Mouse (Mus musculus) liver, postnatal 0 days (tissue): ENCODE data around the gene Kri1. TPM values are rescaled to one million over a fixed set of nuclear protein-coding genes. Genes with fewer than 3 reads are reported as not detected.

Experiments used
- ATAC-seq: fragments of 200-750 bp; cut with Nextera tagmentation; 2 replicates; pipeline ENCODE4 v1.8.0; 2017; ENCODE audit warnings: mild to moderate bottlenecking, moderate library complexity
- DNase-seq: peaks from one replicate; pipeline ENCODE4 v3.0.0-alpha.2; 2016
- H3K27ac ChIP-seq: fragments of 300-500 bp; sonication (generic); 2 replicates; pipeline ENCODE4 v1.5.1; 2014; ENCODE audit warnings: antibody characterized with exemption, moderate library complexity, mild to moderate bottlenecking, low read depth
- H3K27me3 ChIP-seq: fragments of 300-500 bp; sonication (generic); 2 replicates; pipeline ENCODE4 v1.6.1; 2014; ENCODE audit warnings: low read length, control low read depth, mixed read lengths; ENCODE audit not compliant: insufficient read depth
- H3K36me3 ChIP-seq: fragments of 300-500 bp; sonication (generic); replicated peaks from 2 replicates; pipeline ENCODE4 v1.6.1; 2014; ENCODE audit warnings: mild to moderate bottlenecking, control low read depth, low read length, moderate library complexity, mixed read lengths; ENCODE audit not compliant: insufficient read depth
- H3K4me1 ChIP-seq: fragments of 300-500 bp; sonication (generic); 2 replicates; pipeline ENCODE4 v1.6.1; 2014; ENCODE audit warnings: antibody characterized with exemption, mild to moderate bottlenecking, control low read depth; ENCODE audit not compliant: insufficient read depth
- H3K4me2 ChIP-seq: fragments of 300-500 bp; sonication (generic); 2 replicates; pipeline ENCODE4 v1.6.1; 2014; ENCODE audit warnings: low read depth, mild to moderate bottlenecking, low read length, moderate library complexity, mixed read lengths
- H3K4me3 ChIP-seq: fragments of 300-500 bp; sonication (generic); 2 replicates; pipeline ENCODE4 v1.5.1; 2014; ENCODE audit warnings: low read depth, low read length
- H3K9ac ChIP-seq: fragments of 300-500 bp; sonication (generic); replicated peaks from 2 replicates; pipeline ENCODE4 v1.6.1; 2014; ENCODE audit warnings: mild to moderate bottlenecking, moderate library complexity
- H3K9me3 ChIP-seq: fragments of 300-500 bp; sonication (generic); 2 replicates; pipeline ENCODE4 v1.6.1; 2016; ENCODE audit warnings: mild to moderate bottlenecking, control low read depth, low read length, mixed read lengths
- CTCF ChIP-seq: sonication (generic); IDR thresholded peaks from 2 replicates; pipeline ENCODE4 v1.5.1; 2016; ENCODE audit warnings: antibody characterized with exemption, low read depth
- EP300 ChIP-seq: IDR thresholded peaks from 2 replicates; pipeline ENCODE4 v1.6.1; 2016; ENCODE audit warnings: antibody characterized with exemption, low read depth, mild to moderate bottlenecking
- WGBS: fragments of 180-500 bp; shearing (Covaris S2); extraction: QIAGEN DNeasy Blood & Tissue Kit; methylation state at CpG from one replicate; pipeline ENCODE4 v1.1.7; 2014; ENCODE audit not compliant: insufficient replicate concordance; 5-methylcytosine and 5-hydroxymethylcytosine counted together
- polyA plus RNA-seq: library from polyadenylated mRNA; unstranded; fragments of >200 nt; fragmentation: Nextera tagmentation; extraction: Ambion mirVana; gene quantifications from 2 replicates; pipeline ENCODE4 v1.2.1, GENCODE M21; 2015

The Kri1 gene
- polyA plus RNA-seq, 1 experiment from 2014 or later = 5.3 TPM

DNA sequence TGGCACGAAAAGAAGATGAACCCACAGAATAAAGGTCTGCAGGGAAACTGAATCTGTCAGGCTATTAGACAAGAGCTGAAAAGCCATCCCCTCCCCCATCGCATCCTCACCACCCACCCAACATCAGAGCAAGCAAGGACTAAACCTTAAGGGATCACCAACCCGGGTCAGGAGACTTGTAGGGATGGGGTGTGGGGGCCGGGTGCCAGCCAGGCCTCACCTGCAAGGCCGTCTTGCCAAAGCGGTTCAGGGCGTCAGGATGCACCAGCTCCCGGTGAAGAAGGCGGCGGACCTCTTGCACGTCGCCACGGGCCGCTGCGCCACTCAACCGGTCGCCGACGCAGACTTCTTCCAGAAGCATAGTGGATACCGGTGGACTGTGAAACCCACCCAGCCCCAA lies 2.8 kb upstream of the Kri1 start:
- peaks cover 13% of the 10 kb centered on the region for H3K36me3 ChIP-seq
- H3K4me1 ChIP-seq = peaks cover 21% of the 10 kb centered on the region
- DNase-seq = no peak
- no peaks in the 10 kb centered on the region for H3K27me3 ChIP-seq
- ATAC-seq = 0 out of 2 replicates have a peak, but pooled peaks have one; percentile 0
- no peaks in the 10 kb centered on the region for H3K9me3 ChIP-seq
- peak overlapping the region; percentile 95 for H3K27ac ChIP-seq
- H3K4me3 ChIP-seq = peak overlapping the region; percentile 81
- peak overlapping the region; percentile 92 for H3K9ac ChIP-seq
- WGBS = under 1% methylated on average over 20 of the region's 20 CpGs
- TF ChIP-seq CTCF = no peak
- TF ChIP-seq EP300 = no peak
- peak overlapping the region; percentile 84 for H3K4me2 ChIP-seq

GRCm38 (mm10) chr9:21289337-21289671 lies 1.5 kb upstream of the Kri1 start:
- H3K9me3 ChIP-seq = no peaks in the 10 kb centered on the region
- TF ChIP-seq CTCF (no peak), EP300 (no peak)
- H3K36me3 ChIP-seq = peaks cover 23% of the 10 kb centered on the region
- no peak for DNase-seq
- H3K27ac ChIP-seq = peak overlapping the region; percentile 95
- no peaks in the 10 kb centered on the region for H3K27me3 ChIP-seq
- peak overlapping the region; percentile 84 for H3K4me2 ChIP-seq
- H3K4me1 ChIP-seq = peaks cover 28% of the 10 kb centered on the region
- ATAC-seq = no peak
- peak overlapping the region; percentile 92 for H3K9ac ChIP-seq
- 69% methylated on average over 2 of the region's 2 CpGs for WGBS
- peak overlapping the region; percentile 81 for H3K4me3 ChIP-seq

- H3K9me3 ChIP-seq = no peaks in the 10 kb centered on the region
- DNase-seq (peak; percentile 52), ATAC-seq (no peak)
- TF ChIP-seq CTCF (no peak), EP300 (0 out of 2 replicates have a peak, but pooled peaks have one; percentile 5)
- peaks cover 27% of the 10 kb centered on the region for H3K36me3 ChIP-seq
- WGBS = 54% methylated on average over 13 of the region's 13 CpGs
- H3K9ac ChIP-seq = peak overlapping the region; percentile 92
- H3K4me2 ChIP-seq = peak overlapping the region; percentile 84
- peak overlapping the region; percentile 81 for H3K4me3 ChIP-seq
- peak overlapping the region; percentile 95 for H3K27ac ChIP-seq
- peaks cover 29% of the 10 kb centered on the region for H3K4me1 ChIP-seq
- no peaks in the 10 kb centered on the region for H3K27me3 ChIP-seq
These were observed 901 bp upstream of the Kri1 start for GRCm38 (mm10) chr9:21288404-21289336.

DNA sequence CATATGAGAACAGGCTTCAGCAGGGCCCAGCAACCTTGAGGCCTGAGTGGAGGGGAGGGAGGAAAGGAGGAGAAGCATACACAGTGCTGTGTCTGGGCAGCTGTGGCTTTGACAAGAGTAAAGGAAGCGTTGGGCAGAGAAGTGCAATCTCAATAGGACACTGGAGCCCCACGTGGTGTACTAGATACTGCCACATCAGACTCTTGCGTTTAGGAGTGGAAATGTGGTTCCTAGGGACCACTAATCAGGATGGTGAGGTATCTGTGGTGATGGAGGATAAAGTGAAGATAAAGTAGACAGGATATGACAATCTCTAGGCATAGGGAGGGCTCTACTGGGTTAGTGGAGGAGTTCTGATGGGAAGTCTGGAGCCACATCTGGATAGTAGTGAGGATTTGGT lies 1.0 kb downstream of the Kri1 start:
- Histone ChIP-seq H3K9me3 (no peaks in the 10 kb centered on the region), H3K9ac (peak overlapping the region; percentile 92), H3K4me3 (peak overlapping the region; percentile 81), H3K27ac (peak overlapping the region; percentile 95), H3K4me1 (peaks cover 29% of the 10 kb centered on the region), H3K4me2 (peak overlapping the region; percentile 84), H3K27me3 (no peaks in the 10 kb centered on the region), H3K36me3 (peaks cover 38% of the 10 kb centered on the region)
- WGBS = 11% methylated on average over 3 of the region's 3 CpGs
- no peak for ATAC-seq
- TF ChIP-seq EP300 = no peak
- no peak for TF ChIP-seq CTCF
- DNase-seq = no peak

GRCm38 (mm10) chr9:21283994-21284393 lies 3.8 kb downstream of the Kri1 start:
- H3K27me3 ChIP-seq = no peaks in the 10 kb centered on the region
- DNase-seq = no peak
- no peak overlapping the region for H3K4me2 ChIP-seq
- ATAC-seq = 0 out of 2 replicates have a peak, but pooled peaks have one; percentile 8
- peaks cover 34% of the 10 kb centered on the region for H3K4me1 ChIP-seq
- 97% methylated on average over 3 of the region's 3 CpGs for WGBS
- TF ChIP-seq EP300 (no peak), CTCF (no peak)
- peaks cover 59% of the 10 kb centered on the region for H3K36me3 ChIP-seq
- H3K9ac ChIP-seq = no peak overlapping the region
- H3K9me3 ChIP-seq = no peaks in the 10 kb centered on the region
- H3K27ac ChIP-seq = peak overlapping the region; percentile 45; the same call in 1 of the 2 replicates
- no peak overlapping the region for H3K4me3 ChIP-seq

- ATAC-seq (no peak), DNase-seq (no peak)
- Histone ChIP-seq H3K9me3 (no peaks in the 10 kb centered on the region), H3K4me3 (no peak overlapping the region), H3K27me3 (no peaks in the 10 kb centered on the region), H3K9ac (no peak overlapping the region), H3K4me2 (no peak overlapping the region), H3K36me3 (peaks cover 59% of the 10 kb centered on the region), H3K27ac (peak overlapping the region; percentile 45; the same call in 1 of the 2 replicates), H3K4me1 (peaks cover 30% of the 10 kb centered on the region)
- WGBS = 84% methylated on average over 5 of the region's 5 CpGs
- TF ChIP-seq EP300 (no peak), CTCF (peak; percentile 46)
These were observed 4.2 kb downstream of the Kri1 start for GRCm38 (mm10) chr9:21283591-21283990.
